Mouse (Mus musculus): ENCODE data around the gene Map3k21.
A peak's percentile ranks its signal among the peaks of the same experiment; 100 is the strongest.

The Map3k21 gene

GRCm38 (mm10) chr8:125963807-125964211, 53.6 kb downstream of the Map3k21 start:
- no peak for DNase-seq (ENCODE audit: low read depth, low spot score)

GRCm38 (mm10) chr8:125971336-125971735, 61.1 kb downstream of the Map3k21 start:
- DNase-seq (ENCODE audit: low read depth, low spot score): no peak

GRCm38 (mm10) chr8:125975981-125976380, 65.7 kb downstream of the Map3k21 start:
- no peak for DNase-seq (ENCODE audit: low read depth, low spot score)

- no peak for DNase-seq (ENCODE audit: low read depth, low spot score)
Observed at GRCm38 (mm10) chr8:125980826-125981225, 70.6 kb downstream of the Map3k21 start.

- no peak for DNase-seq (ENCODE audit: low read depth, low spot score)
Observed at GRCm38 (mm10) chr8:125983515-125983914, 73.3 kb downstream of the Map3k21 start.

- no peak for DNase-seq (ENCODE audit: low read depth, low spot score)
Observed at GRCm38 (mm10) chr8:125984140-125984539, 73.9 kb downstream of the Map3k21 start.

GRCm38 (mm10) chr8:125985364-125985763, 75.1 kb downstream of the Map3k21 start:
- no peak for DNase-seq (ENCODE audit: low read depth, low spot score)

- DNase-seq (ENCODE audit: low read depth, low spot score): no peak
Observed at GRCm38 (mm10) chr8:125986999-125987589, 76.8 kb downstream of the Map3k21 start.

GRCm38 (mm10) chr8:125987996-125988395, 77.7 kb downstream of the Map3k21 start:
- no peak for DNase-seq (ENCODE audit: low read depth, low spot score)

GRCm38 (mm10) chr8:125993636-125994035, 83.4 kb downstream of the Map3k21 start:
- DNase-seq (ENCODE audit: low read depth, low spot score): peak; percentile 11

- DNase-seq (ENCODE audit: low read depth, low spot score): peak; percentile 65
Observed at GRCm38 (mm10) chr8:125995101-125995986, 85.1 kb downstream of the Map3k21 start, which contains the start of gene Kcnk1. Gene Kcnk1, plus strand, starts transcription at chr8:125995170.

GRCm38 (mm10) chr8:125996031-125996839, 86.0 kb downstream of the Map3k21 start:
- no peak for DNase-seq (ENCODE audit: low read depth, low spot score)

GRCm38 (mm10) chr8:125996980-125997379, 86.7 kb downstream of the Map3k21 start:
- peak; percentile 8 for DNase-seq (ENCODE audit: low read depth, low spot score)
